Mouse (Mus musculus) c-Kit-negative CD71-positive TER-119-positive erythroid progenitor cells, embryonic 14.5 days (primary cell): ENCODE results near the gene Ubxn11.

Experiments
- DNase-seq: peaks from one replicate; pipeline ENCODE4 v3.0.0-alpha.2; 2013; ENCODE audit warnings: low read depth, low spot score

The Ubxn11 gene

DNA sequence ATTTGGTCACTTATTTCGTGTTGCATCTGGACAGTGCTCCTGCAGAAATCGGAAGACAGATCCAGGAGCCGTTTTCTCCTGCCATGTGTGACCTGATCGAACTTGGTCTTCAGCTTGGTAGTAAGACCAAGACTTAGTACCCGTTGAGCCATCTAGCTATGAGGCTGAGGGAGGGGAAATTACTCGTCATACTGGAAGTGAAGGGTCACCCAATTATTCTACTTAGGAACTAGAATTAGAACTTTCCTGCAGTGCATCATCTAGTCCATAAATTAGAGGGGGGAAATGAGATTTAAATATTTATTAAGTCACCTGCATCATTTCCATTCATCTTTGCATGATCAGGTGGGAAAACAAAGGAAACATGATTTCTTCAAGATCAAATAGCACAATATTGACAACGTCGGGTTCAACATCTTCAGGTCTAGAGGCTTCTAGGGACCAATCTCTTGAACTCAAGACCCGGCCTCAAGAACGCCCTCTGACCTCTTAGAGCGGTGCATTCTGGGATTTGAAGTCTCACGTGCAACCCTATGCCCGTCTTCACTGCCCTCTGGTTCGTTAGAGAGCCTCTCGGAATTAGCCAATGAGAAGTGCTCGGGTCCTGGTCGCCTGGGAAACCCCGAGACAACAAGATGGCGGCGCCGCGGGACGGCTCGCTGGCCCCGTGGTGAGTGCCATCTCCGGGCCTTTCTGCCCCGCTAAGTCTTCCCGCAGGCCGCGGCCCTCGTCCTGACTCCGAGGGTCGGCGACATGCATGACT lies at the start of gene Ubxn11:
Gene Ubxn11, plus strand, starts transcription at position 592 of the 763 bp plus-strand sequence.
- DNase-seq, result peak; percentile 73

DNA sequence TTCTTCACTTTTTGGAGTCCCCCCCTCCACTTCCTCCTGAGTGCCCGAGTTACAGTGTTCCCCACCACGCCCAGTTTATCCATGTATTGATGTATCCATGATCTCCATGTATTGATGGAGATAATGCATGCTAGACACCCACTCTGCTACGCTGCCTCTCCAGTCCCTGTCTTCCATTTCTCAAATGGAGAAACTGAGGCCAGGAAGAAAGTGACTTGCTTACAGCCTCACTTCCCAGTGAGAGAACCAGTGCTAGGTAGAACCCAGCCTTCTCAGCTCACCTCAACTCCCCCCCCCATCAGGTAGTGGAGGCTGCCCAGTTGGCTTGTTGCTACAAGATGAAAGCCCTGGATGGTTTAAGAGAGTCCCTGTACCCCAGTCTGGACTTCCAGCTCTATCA lies 48.8 kb upstream of the Ubxn11 start, which contains the start of gene Zfp683:
Gene Zfp683, plus strand, starts transcription at position 301 of the 400 bp plus-strand sequence.
- DNase-seq, result no peak

DNA sequence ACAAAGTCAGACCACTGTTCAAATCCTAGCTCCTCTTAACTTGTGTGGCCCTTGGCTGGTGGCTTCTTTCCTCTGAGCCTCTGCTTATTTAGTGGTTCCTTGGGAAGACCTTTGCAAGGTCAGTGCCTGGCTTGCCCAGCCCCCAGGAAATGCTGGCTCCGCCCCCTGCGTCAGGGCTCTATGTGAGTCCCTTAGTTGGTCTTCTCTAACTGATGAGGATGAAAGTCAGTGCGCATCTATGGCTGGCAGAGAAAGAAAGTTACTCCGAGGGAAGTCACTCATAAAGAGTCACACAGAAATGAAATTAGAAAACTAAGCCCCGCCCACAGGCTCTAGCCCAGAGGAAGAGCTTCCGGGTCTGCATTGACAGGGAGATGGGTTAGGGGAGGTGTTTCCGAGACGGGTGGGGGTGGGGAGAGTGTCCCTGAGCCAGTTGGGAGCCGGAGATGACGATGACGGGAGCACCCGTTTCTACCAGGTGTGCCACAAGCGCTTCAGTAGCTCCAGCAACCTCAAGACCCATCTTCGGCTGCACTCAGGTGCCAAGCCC lies 44.1 kb upstream of the Ubxn11 start:
- no peak for DNase-seq

DNA sequence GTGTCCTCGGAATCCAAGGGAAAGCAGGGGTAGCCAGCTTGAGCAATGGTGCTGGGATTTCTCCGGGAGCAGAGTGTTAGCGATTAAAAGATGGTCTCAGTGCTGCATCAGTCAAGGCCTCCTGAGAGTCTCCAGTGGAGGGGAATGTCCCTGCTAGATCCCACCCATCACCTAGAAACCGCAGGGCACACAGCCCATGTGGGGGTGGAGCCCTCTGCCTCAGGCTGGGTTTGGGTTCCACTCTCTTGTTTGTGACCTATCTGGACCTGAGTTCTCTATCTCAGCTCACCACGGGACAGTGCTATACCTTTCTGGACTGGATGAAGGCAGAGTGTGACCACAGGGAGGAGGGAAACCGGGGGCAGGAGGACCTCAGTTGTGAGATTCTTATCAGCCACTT lies 43.5 kb upstream of the Ubxn11 start:
- no peak for DNase-seq

DNA sequence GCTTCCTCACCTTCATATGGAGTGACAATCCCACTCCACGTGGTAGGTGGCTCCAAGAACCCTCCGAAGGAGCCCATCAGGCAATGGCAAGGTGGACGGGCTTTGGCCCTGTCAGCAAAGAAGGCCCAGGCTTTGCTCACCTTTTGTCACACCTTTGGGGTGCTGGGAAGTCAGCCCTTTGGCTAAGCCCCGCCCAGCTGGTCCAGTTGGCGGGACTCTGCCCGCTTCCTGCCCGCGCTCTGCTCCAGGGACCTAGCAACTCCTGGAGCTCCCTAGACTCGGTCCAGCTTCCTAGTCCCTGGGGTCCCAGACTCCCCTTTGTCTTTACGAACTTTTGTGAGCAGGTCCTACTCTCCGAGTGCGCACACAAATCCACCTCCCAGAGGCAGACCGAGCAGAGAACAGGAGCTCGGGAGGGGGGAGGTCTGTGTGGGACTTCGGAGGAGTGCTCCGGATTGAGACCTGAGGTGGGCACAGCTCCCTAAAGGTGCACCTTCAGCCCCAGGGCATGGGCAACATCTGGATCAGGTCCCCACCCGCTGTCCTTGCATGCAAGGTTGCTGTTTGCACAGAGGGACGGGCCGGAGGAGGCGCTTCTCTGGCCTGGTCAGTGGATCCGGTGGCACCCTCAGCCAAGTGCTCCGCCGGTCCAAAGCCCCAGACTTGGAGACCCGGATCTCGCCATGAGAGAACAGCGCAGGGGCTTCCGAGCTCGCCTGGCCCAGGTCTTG lies 42.1 kb upstream of the Ubxn11 start, which contains the start of gene Crybg2:
Gene Crybg2, plus strand, starts transcription at position 681 of the 731 bp plus-strand sequence.
- DNase-seq, result no peak

DNA sequence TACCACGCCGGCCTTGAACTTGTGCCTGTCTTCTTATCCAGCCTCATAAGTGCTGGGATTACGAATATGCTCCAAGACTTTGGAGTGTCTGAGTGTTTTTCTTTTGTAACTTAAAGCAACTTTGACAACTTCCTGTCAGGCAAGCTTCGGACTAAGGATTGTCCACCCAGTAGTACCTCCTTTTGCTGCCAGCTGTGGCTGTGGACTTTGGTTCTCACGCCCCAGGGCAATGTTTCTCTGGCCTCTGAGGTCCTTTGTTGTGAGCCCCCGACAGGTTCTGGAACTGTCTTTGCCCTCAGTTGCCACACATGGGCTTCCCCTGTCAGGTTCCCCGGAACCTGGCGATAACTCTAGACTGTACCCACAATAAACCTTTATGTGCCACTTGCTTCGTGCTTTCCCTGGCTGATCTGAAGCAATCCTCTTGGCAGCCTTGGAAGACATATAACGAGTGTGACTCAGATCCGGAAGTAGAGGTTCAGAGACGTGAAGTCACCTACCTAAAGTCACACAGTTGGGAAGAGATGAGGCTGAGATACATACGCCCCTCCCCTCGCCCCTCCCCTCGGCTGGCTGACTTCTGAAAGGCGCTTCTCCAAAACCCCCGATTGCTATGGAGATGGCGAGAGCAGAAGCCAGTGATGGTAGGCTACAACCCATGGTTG lies 41.1 kb upstream of the Ubxn11 start:
- DNase-seq, result no peak

DNA sequence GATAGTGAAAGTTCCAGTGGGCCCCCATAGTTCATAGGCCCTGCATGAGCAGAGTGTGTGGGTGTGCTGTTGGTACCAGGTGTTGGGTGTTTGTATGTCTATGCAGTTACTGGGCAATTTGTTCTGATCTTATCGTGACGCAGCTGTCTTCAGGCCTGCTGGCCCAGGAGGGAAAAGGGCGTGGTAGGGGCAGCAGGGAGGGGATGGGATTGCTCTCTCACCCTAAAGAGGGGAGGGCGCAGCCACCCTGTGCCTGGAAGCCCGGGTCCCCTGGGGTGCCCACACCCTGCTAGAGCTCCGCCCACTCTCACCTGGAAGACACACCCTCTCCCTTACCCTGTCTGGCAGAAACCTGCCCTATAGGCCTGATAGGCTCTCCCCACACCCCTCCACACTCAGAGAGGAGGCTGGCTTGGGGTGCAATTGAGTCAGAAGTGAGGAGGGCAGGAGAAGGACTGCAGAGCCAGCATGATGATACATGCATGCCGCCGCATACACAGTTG lies 40.4 kb upstream of the Ubxn11 start:
- DNase-seq, result peak; percentile 26

DNA sequence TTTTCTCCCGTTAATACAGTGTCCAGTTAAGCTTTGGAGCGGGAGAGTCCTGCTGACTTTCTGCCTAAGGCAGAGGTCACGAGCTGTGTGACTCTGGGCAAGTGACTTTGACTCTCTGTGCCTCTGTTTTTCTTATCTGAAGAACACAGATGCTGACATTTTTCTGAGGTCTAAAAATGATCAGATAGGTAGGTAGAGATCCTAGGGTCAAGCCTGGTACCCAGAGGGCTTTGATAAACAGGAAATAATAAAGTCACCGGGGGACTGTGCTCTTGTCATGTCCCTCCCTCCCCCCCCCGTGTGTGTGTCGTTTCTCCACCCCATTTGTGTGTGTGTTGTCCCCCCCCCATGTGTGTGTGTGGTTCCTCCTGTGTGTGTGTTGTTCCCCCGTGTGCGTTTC lies 39.8 kb upstream of the Ubxn11 start:
- peak; percentile 12 for DNase-seq

DNA sequence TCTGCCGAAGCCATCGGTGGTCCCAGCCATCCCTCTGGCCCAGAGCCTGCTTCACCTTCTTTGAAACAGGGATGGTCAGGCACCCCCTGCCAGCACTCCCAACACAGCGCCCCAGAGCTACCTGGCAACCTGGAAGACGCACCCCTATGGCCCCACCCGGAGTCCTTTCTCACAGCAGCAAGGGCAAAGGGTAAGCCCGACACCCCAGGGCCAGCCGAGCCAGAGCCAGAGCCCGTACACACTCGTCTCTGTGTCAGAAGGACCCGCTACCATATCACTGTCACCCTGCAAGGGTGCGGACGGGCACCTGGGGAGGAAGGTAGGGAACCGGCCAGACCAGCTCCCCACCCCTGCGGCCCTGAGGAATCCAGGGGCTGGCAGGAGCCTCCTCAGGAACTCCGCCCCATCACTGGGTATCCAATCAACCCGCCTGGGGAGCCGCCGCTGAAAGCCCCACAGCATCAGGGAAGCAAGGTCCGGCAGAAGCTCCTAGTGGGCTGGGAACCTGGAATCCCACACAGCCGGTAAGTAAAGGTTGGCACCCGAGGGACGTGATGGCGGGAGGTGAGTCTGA lies 36.9 kb upstream of the Ubxn11 start:
- DNase-seq, result no peak

DNA sequence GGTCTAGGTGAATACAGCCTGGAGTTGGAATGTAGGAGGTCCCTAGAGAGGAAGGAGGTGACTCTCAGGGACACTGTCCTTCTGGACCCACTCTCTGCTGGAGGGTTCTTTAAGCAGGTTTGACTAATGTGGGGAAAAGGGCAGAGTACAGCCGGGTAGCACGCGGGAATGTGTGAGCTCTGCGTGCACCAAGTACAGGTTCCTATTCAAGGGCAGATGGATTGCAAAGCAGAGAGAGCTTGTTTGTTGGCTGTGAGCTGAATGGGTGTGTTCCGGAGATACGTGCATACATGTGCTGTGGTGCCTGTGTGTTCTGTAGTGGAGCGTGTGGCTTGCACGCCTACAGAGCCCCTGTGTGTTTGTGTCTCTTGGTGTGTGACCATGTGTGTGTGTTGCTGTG lies 35.0 kb upstream of the Ubxn11 start:
- no peak for DNase-seq

DNA sequence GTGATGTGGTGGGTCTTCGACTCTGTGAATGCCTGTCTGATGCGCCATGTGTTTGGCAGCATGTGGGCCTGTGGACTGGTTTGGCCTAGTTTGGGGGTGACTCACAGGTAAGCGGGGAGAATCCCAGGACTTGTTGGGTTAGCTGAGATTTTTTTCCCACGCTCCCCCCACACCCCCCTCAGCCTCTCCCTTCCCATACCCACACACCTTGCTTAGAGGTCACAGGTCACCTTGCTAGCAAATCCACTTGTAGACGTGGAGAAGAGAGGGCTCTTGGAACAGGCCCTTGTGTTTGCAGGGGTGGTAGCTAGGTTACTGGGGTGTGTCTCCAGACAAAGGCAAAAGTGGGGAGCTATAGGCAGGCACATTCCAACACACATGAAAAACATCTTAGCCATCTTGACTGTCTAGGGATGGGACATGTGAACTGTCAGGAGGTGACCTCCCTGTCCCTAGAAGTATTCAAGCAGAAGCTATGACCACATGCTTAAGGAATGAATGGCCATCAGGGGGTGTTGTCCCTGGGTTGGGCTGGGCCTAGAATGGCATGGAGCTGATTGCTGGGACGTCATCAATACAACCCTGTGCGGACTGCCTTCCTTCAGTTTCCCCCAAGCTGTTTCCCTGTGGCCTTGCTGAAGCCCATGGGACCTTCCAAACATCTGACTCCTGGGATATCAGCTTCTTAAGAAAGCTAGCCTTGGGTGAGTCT lies 34.4 kb upstream of the Ubxn11 start:
- no peak for DNase-seq

DNA sequence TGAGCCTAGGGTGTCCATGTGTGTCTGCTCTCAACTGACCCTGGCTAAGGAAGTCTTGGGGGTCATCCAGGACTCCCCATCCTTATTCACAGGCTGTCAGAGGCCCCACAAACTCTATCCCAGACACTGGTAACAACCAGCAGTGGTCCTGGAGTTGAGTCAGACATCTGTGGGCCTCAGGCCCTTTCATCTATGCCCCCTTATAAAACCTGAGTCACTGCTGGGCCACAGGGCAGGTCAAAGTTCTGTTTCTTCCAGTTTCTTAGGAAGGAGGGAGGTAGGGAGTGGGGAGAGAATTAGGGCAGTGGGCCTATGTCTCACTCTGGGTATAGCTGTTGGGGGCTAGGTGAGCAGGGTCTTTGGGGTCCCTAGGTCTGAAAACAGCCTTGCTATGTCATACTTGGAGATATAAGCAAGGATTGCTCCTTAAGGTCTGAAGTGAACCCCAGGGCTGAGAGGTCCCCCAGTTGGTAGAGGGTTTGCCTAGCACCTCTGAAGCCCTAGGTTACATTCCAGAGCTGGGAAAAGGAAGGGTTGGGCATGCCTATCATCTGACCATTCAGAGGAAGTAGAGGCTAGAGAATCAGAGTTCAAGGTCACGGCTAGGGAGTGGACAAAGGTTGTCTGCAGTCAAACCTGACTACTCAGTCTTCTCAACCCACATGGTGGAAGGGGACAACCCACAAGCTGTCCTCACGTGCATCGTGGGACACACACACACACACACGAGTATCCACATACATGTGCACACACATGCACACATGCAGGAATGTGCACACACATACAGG lies 33.4 kb upstream of the Ubxn11 start:
- DNase-seq, result no peak

DNA sequence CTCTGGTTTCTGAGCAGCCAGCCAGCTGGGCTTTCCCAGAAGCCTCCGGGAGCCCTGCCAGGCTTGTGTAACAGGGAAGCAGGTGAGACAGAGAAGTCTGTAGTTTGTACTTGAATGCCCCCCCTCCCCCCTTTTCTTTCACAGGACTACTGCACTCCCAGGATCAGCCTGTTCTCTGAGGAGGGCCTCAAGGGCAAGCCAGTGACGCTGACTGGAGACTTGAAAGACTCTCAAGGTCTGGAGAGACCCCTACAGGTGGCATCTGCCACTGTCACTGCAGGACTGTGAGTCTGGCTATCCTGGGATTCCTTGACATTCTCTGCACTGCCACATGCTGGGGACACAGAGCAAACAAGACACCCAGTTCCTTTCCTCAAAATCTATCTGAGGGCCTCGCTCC lies 23.7 kb upstream of the Ubxn11 start:
- no peak for DNase-seq

DNA sequence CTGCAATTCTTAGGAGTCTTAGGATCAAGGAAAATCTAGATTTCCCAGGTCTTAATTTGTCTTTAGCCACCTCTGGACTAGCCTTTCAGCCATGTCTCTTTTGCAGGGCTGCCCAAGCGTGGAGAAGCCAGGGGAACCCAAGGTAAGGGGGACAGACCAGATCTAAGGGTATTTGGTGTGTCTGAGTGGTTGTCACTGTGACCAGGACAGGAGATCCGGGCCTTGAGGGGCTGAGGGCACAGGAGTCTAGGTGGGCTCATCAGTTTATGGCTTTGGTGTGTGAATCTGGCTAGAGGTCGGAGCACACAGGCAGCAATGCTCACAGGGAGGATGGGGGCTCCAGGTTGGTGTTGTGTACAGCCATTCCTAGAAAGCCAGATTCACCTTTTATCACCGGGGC lies 21.7 kb upstream of the Ubxn11 start:
- DNase-seq, result no peak

DNA sequence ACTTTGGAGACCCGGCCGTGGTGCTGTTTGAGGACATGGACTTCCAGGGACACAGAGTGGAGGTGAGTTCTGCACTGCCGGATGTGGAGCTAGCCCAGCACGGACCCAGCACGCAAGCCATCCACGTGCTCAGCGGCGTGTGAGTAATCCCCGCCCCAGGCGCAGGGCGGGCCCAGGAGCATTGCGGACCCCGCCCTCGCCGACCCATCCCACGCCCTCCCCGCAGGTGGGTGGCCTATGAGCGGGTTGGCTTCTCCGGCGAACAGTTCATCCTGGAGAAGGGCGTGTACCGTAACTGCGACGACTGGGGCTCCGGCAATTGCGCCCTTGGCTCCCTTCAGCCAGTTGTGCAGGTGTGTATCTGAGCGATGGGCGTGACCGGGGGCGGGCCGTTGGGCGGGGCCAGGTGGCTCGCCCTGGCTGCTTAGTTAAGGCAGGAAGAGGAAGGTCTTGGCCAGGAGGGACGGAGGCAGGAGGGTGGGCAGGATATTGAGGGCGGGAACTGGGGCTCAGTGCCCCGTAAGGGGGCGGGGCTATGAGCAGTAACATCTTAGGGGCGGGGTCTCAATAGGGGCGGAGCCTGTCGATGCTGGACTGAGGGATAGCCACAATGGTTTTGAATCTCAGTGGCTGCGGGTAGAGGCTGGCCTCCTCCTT lies 20.5 kb upstream of the Ubxn11 start:
- peak; percentile 28 for DNase-seq

DNA sequence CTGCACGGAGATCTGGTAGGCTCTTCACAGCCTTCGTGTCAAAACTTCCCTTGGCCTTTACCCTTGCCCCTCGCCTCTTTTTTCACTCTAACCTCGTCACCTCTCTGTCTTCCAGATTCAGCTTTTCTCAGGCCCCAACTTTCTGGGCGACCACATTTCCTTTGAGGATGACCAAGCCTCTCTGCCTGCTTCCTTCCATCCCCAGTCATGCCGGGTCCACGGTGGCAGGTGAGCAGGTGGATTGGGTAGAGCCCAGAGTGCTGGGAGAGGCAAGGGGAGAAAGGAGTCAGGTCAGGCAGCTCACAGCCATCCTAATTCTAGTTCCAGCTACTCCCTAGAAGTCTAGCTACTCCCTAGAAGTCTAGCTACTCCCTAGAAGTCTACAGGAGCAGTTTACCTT lies 19.9 kb upstream of the Ubxn11 start:
- DNase-seq, result no peak

DNA sequence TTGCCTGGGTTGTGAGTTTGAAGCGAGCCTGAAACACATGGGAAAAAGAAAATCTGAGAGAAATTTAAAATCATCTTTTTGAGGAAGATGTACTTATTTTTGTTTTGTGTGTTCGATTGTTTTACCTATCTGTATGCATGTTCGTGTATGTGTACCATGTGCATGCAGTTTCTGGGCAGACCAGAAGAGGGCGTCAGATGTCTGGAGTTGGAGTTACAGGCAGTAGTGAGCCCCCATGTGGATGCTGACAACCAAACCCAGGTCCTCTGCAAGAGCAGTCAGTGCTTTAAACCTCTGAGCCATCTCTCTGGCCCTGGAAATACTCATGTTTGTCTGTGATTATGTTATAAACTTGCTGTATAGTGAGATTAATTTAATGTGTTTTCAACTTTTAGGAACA lies 17.4 kb upstream of the Ubxn11 start:
- no peak for DNase-seq

DNA sequence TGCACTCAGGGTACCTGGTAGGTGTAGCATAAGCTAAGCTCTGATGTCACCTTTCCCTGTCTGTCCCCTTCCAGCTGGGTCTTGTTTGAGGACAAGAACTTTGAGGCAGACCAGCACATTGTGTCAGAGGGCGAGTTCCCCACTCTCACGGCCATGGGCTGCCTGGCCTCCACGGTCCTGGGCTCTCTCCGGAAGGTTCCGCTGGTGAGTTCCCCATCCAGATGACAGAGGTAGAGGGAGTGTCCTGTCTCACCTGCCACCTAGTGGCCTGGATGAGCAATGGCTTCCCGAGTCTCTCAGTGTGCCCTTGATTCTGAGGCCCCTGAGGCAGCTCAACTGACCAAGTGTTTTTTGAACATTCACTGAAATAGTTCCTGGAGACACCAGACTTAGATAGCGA lies 15.0 kb upstream of the Ubxn11 start:
- no peak for DNase-seq

DNA sequence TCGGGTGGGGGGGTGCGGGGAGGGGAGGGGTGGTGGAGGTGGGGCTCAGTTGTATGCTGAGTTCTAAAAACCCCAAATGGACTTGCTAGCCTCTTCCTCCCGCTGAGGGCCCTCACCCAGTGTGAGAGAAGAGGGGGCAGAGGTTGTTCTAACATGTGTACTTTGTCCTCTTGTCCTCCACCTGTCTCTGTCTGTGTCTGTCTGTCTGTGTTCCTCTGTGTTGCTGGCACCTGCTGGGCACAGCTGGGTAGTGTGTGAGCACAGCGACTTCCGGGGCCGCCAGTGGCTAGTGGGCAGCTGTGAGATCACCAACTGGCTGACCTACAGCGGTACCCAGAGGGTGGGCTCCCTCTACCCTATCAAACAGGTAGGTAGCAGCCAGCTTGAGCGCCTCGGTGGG lies 13.3 kb upstream of the Ubxn11 start:
- DNase-seq, result no peak
